Mouse (Mus musculus): ENCODE results near the gene Ccdc102a.

DNA sequence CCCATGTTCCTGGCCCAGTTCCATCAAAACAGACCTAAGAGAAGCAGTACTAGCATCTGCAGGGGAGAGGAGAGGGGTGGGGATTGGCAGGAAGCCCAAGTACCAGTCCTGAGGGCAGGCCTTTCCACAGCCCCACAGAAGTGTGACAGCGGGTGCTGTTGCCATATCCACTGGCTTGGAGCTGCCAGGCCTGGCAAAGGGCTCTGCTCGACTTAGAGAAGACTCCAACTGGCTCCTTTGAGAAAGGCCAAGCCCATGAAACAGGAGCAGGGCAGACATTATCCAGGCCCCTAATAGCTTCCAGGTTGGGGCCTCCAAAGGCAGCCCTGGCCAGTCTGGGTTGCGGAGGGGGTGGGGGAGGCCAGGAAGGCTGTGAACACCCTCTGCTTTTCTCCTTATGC, 3.2 kb downstream of the Ccdc102a start:
- no peak for TF ChIP-seq CTCF (IDR thresholded peaks at IDR 0.05)
- TF ChIP-seq EP300 (IDR thresholded peaks at IDR 0.05; ENCODE audit: insufficient read depth, low read depth, low read length), result no peak
- no peak for TF ChIP-seq POLR2A (IDR thresholded peaks at IDR 0.05; ENCODE audit: insufficient read depth, low read depth, low read length)
